Mouse (Mus musculus): ENCODE results near the gene Rcan3.

Gene Rcan3

GRCm38 (mm10) chr4:135413491-135413890 lies 20.2 kb downstream of the Rcan3 start:
- DNase-seq (ENCODE audit: low read depth) = no peak

GRCm38 (mm10) chr4:135411633-135412032 lies 22.0 kb downstream of the Rcan3 start:
- no peak for DNase-seq (ENCODE audit: low read depth)

GRCm38 (mm10) chr4:135406180-135406579 lies 27.5 kb downstream of the Rcan3 start:
- DNase-seq (ENCODE audit: low read depth) = peak; percentile 41

GRCm38 (mm10) chr4:135404916-135405315 lies 28.7 kb downstream of the Rcan3 start:
- no peak for DNase-seq (ENCODE audit: low read depth)

- no peak for DNase-seq (ENCODE audit: low read depth)
Observed at GRCm38 (mm10) chr4:135404048-135404447, 29.6 kb downstream of the Rcan3 start.

- DNase-seq (ENCODE audit: low read depth) = no peak
Observed at GRCm38 (mm10) chr4:135401881-135402280, 31.8 kb downstream of the Rcan3 start.

GRCm38 (mm10) chr4:135397991-135398390 lies 35.7 kb downstream of the Rcan3 start, which contains the start of gene Ncmap:
Gene Ncmap (minus strand): TSS chr4:135398227.
- no peak for DNase-seq (ENCODE audit: low read depth)

- DNase-seq (ENCODE audit: low read depth) = no peak
Observed at GRCm38 (mm10) chr4:135397551-135397950, 36.1 kb downstream of the Rcan3 start.

GRCm38 (mm10) chr4:135396303-135396702 lies 37.4 kb downstream of the Rcan3 start:
- no peak for DNase-seq (ENCODE audit: low read depth)

- DNase-seq (ENCODE audit: low read depth) = no peak
Observed at GRCm38 (mm10) chr4:135395375-135395774, 38.3 kb downstream of the Rcan3 start.

GRCm38 (mm10) chr4:135394666-135395065 lies 39.0 kb downstream of the Rcan3 start:
- no peak for DNase-seq (ENCODE audit: low read depth)

GRCm38 (mm10) chr4:135393381-135393780 lies 40.3 kb downstream of the Rcan3 start:
- no peak for DNase-seq (ENCODE audit: low read depth)

GRCm38 (mm10) chr4:135392801-135393200 lies 40.9 kb downstream of the Rcan3 start:
- no peak for DNase-seq (ENCODE audit: low read depth)

GRCm38 (mm10) chr4:135391014-135391413 lies 42.6 kb downstream of the Rcan3 start:
- DNase-seq (ENCODE audit: low read depth) = no peak

GRCm38 (mm10) chr4:135385614-135386013 lies 48.0 kb downstream of the Rcan3 start:
- DNase-seq (ENCODE audit: low read depth) = no peak

GRCm38 (mm10) chr4:135382316-135382715 lies 51.3 kb downstream of the Rcan3 start:
- DNase-seq (ENCODE audit: low read depth) = peak; percentile 54

- DNase-seq (ENCODE audit: low read depth) = no peak
Observed at GRCm38 (mm10) chr4:135381355-135381754, 52.3 kb downstream of the Rcan3 start.

GRCm38 (mm10) chr4:135377241-135377640 lies 56.4 kb downstream of the Rcan3 start:
- DNase-seq (ENCODE audit: low read depth) = no peak

GRCm38 (mm10) chr4:135375444-135375843 lies 58.2 kb downstream of the Rcan3 start:
- DNase-seq (ENCODE audit: low read depth) = no peak

- DNase-seq (ENCODE audit: low read depth) = no peak
Observed at GRCm38 (mm10) chr4:135373299-135373698, 60.4 kb downstream of the Rcan3 start.

- no peak for DNase-seq (ENCODE audit: low read depth)
Observed at GRCm38 (mm10) chr4:135370372-135370771, 63.3 kb downstream of the Rcan3 start.

- DNase-seq (ENCODE audit: low read depth) = no peak
Observed at GRCm38 (mm10) chr4:135362828-135363227, 70.8 kb downstream of the Rcan3 start.
